Mouse (Mus musculus): ENCODE measurements around the gene Bet1l.

- TF ChIP-seq MAFK (IDR thresholded peaks at IDR 0.05; ENCODE audit: insufficient read depth, low read depth, low read length) (no peak), CHD2 (IDR thresholded peaks at IDR 0.05; ENCODE audit: low read depth, low read length) (no peak), ZNF384 (IDR thresholded peaks at IDR 0.05; ENCODE audit: low read depth, low read length) (no peak), HCFC1 (IDR thresholded peaks at IDR 0.05; ENCODE audit: borderline replicate concordance, insufficient read depth, low read length) (no peak)
These were observed 2.2 kb downstream of the Bet1l start for GRCm38 (mm10) chr7:140855181-140855580.
